ENCODE assay signal across 9 mouse cellular contexts in the genomic region with DNA sequence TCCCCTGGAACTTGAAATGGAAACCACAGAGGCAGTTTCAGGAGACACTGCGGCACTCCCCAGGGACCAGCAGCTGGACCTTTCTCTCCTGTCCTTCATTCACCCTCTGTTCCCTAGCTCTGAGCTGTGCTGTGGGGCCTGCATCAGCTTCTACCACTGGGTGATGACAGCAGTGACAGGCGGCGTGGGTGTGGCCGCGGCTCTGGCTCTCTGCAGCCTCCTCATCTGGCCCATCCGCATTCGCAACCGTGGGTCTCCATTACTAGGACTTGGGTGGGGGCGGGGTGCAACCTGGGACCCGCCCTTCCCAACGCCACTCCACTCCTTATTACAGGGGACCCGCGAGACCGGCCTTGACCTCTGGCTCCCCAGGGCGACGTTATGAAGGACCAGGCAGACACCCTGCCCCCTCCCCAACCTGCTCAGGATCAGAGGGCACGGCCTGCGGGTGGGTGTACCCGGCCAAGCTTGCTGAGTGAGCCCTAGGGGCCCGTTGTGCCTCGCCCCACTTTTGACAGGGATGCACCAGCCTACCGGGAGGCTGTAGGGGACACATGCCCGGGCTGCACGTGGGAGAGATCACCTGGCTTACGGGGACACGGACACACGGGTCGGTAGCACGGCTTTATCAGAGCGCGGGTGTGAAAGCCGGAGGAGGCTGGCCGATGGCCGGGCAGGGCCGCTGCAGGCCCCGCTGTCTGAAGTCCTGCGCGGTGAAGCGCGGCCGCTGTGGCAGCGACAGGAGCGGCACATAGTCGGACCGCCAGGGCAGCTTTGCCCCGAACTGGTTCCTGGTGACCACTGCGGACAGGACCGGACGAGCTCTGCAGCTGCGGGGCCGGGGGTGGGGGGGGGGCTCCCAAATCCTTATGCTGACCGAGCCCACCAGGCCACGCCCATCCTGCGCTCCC. TPM values are rescaled to one million over a fixed set of nuclear protein-coding genes. Genes with fewer than 3 reads are reported as not detected.
DNase-seq lines count a peak whose midpoint lies in the region; ATAC-seq and TF ChIP-seq lines count a peak whose summit lies in the region.
"Had no signal": no experiment of that assay in that cellular context is flagged by ENCODE, and none has a peak within 500 bp of the region (broad histone marks: within the 10 kb centered on the region; RNA-seq: fewer than 3 reads in every experiment).

No protein-coding gene starts in this region.

- H3K27ac ChIP-seq in gastrocnemius, adult 2 months, result no peak overlapping the region
- no peak overlapping the region for H3K27ac ChIP-seq in forebrain, embryonic 16.5 days (ENCODE audit: low read length)
- no peak overlapping the region for H3K27ac ChIP-seq in kidney, postnatal 0 days
- H3K27ac ChIP-seq in midbrain, postnatal 0 days (ENCODE audit: low read depth, low read length), result no peak overlapping the region
- H3K27ac ChIP-seq: macrophage had no signal

- peak overlapping the region; percentile 49 for H3K4me2 ChIP-seq in forebrain, embryonic 16.5 days (ENCODE audit: low read length)
- peak overlapping the region; percentile 52 for H3K4me2 ChIP-seq in kidney, postnatal 0 days (ENCODE audit: low read length)
- peak overlapping the region; percentile 16; the same call in 1 of the 2 replicates for H3K4me2 ChIP-seq in midbrain, postnatal 0 days (ENCODE audit: low read depth, low read length, poor library complexity, severe bottlenecking)

- no peak for ATAC-seq in forebrain, embryonic 16.5 days
- ATAC-seq in kidney, postnatal 0 days (replicated peaks; ENCODE audit: low FRiP score, low read depth), result peak; percentile 10; the same call in 1 of the 2 replicates
- no peak for ATAC-seq in midbrain, postnatal 0 days (ENCODE audit: low FRiP score)

- intact Hi-C loops in gastrocnemius, adult 2 months (cut with DNase I), result no loop called here

- H3K9me3 ChIP-seq in forebrain, embryonic 16.5 days (ENCODE audit: control insufficient read depth, low read length), result no peaks in the 10 kb centered on the region
- H3K9me3 ChIP-seq in kidney, postnatal 0 days (replicated peaks; ENCODE audit: low read length), result no peaks in the 10 kb centered on the region
- H3K9me3 ChIP-seq in midbrain, postnatal 0 days (ENCODE audit: low read length), result no peaks in the 10 kb centered on the region

- H3K27me3 ChIP-seq in forebrain, embryonic 16.5 days (replicated peaks; ENCODE audit: control insufficient read depth, insufficient read depth, low read length), result peaks cover 12% of the 10 kb centered on the region
- no peaks in the 10 kb centered on the region for H3K27me3 ChIP-seq in kidney, postnatal 0 days (ENCODE audit: insufficient read depth, low read length)
- H3K27me3 ChIP-seq in midbrain, postnatal 0 days (ENCODE audit: insufficient read depth, low read length), result 0 out of 2 replicates have a peak, but pooled peaks cover 14% of the 10 kb centered on the region

- WGBS in forebrain, embryonic 16.5 days, result 13% methylated on average over 53 of the region's 54 CpGs
- 10% methylated on average over 54 of the region's 54 CpGs for WGBS in kidney, postnatal 0 days
- WGBS in midbrain, postnatal 0 days, result 17% methylated on average over 54 of the region's 54 CpGs

- H3K9ac ChIP-seq in forebrain, embryonic 16.5 days (replicated peaks; ENCODE audit: low read depth, low read length), result peak overlapping the region; percentile 24; the same call in 1 of the 2 replicates
- H3K9ac ChIP-seq in kidney, postnatal 0 days (ENCODE audit: low read depth, low read length), result peak overlapping the region; percentile 29; the same call in 1 of the 2 replicates
- H3K9ac ChIP-seq in midbrain, postnatal 0 days (replicated peaks; ENCODE audit: low read length, poor library complexity, severe bottlenecking), result 0 out of 2 replicates have a peak overlapping the region, but pooled peaks have one; percentile 24

- peaks cover 15% of the 10 kb centered on the region for H3K36me3 ChIP-seq in forebrain, embryonic 16.5 days (ENCODE audit: control insufficient read depth, insufficient read depth)
- H3K36me3 ChIP-seq in kidney, postnatal 0 days (ENCODE audit: insufficient read depth, low read length), result peaks cover 20% of the 10 kb centered on the region
- H3K36me3 ChIP-seq in midbrain, postnatal 0 days (ENCODE audit: insufficient read depth, low read length), result peaks cover 45% of the 10 kb centered on the region

- H3K4me1 ChIP-seq in forebrain, embryonic 16.5 days (replicated peaks; ENCODE audit: control insufficient read depth, insufficient read depth, low read length), result peaks cover 18% of the 10 kb centered on the region
- peaks cover 23% of the 10 kb centered on the region for H3K4me1 ChIP-seq in kidney, postnatal 0 days (replicated peaks; ENCODE audit: insufficient read depth, low read length)
- H3K4me1 ChIP-seq in midbrain, postnatal 0 days (ENCODE audit: insufficient read depth, low read length), result peaks cover 7% of the 10 kb centered on the region; the same call in 1 of the 2 replicates

- peak overlapping the region; percentile 56 for H3K4me3 ChIP-seq in gastrocnemius, adult 2 months
- peak overlapping the region; percentile 24 for H3K4me3 ChIP-seq in forebrain, embryonic 16.5 days (replicated peaks; ENCODE audit: low read length)
- H3K4me3 ChIP-seq in kidney, postnatal 0 days (replicated peaks; ENCODE audit: low read depth, low read length), result peak overlapping the region; percentile 12
- peak overlapping the region; percentile 9 for H3K4me3 ChIP-seq in midbrain, postnatal 0 days (ENCODE audit: low read depth, low read length)

- no peak for DNase-seq in gastrocnemius, adult 2 months
- no peak for DNase-seq in gastrocnemius, adult 8-10 months (ENCODE audit: low spot score in 2 of 2)
- no peak for DNase-seq in kidney, postnatal 0 days (ENCODE audit: low spot score)
- DNase-seq in midbrain, postnatal 0 days (ENCODE audit: low spot score), result no peak
- no peak for DNase-seq in embryo, embryonic 11 days
- no peak for DNase-seq in spleen, adult 12 weeks (ENCODE audit: low spot score)
- no peak for DNase-seq in ovary, postnatal 36 days (ENCODE audit: low spot score)

- no peak for TF ChIP-seq CTCF in gastrocnemius, adult 2 months (IDR thresholded peaks at IDR 0.05)
- TF ChIP-seq CTCF in kidney, postnatal 0 days (IDR thresholded peaks at IDR 0.05; ENCODE audit: low read depth), result no peak
- TF ChIP-seq CTCF in midbrain, postnatal 0 days (IDR thresholded peaks at IDR 0.05), result no peak

RNA-seq across cellular contexts. Expression of a gene that starts 1.9 kb away (rescaled TPM):
- total RNA-seq in gastrocnemius, adult 2 months (2021), result 1 to 10 TPM in 1 of 2 experiments, under 1 TPM in 1; 0.89 to 1.2 TPM
- total RNA-seq in gastrocnemius, adult 8-10 months (2022), result under 1 TPM; 0.22 to 0.68 (median 0.60) TPM
- polyA plus RNA-seq in forebrain, embryonic 16.5 days (2015; fragmentation: Nextera tagmentation; extraction: Ambion mirVana), result 0.72 and 0.86 TPM in 2 replicates
- 0.45 and 0.59 TPM in 2 replicates for polyA plus RNA-seq in kidney, postnatal 0 days (2015; fragmentation: Nextera tagmentation; extraction: Ambion mirVana)
- total RNA-seq in midbrain, postnatal 0 days (2014; rRNA removed), result 1.4 TPM in 1 of 2 replicates, not detected in the other
- 0.47 and 0.54 TPM in 2 replicates for polyA plus RNA-seq in midbrain, postnatal 0 days (2015; fragmentation: Nextera tagmentation; extraction: Ambion mirVana)

RNA-seq across cellular contexts. Expression of a gene that starts 6.4 kb away (rescaled TPM):
- total RNA-seq in gastrocnemius, adult 2 months (2021), result 1 to 10 TPM; 2.2 to 3.3 TPM
- 1 to 10 TPM; 1.7 to 3.1 (median 2.1) TPM for total RNA-seq in gastrocnemius, adult 8-10 months (2022)
- polyA plus RNA-seq in forebrain, embryonic 16.5 days (2015; fragmentation: Nextera tagmentation; extraction: Ambion mirVana), result 11.4 and 11.5 TPM in 2 replicates
- polyA plus RNA-seq in kidney, postnatal 0 days (2015; fragmentation: Nextera tagmentation; extraction: Ambion mirVana), result 11.3 and 11.6 TPM in 2 replicates
- total RNA-seq in midbrain, postnatal 0 days (2014; rRNA removed), result 31.9 and 40.6 TPM in 2 replicates
- polyA plus RNA-seq in midbrain, postnatal 0 days (2015; fragmentation: Nextera tagmentation; extraction: Ambion mirVana), result 13.6 and 15.4 TPM in 2 replicates

RNA-seq across cellular contexts. Expression of a gene that starts 13.4 kb away (rescaled TPM):
- total RNA-seq in gastrocnemius, adult 2 months (2021), result 10 to 100 TPM; 22.9 to 28.2 TPM
- 10 to 100 TPM; 16.9 to 22.8 (median 21.1) TPM for total RNA-seq in gastrocnemius, adult 8-10 months (2022)
- polyA plus RNA-seq in forebrain, embryonic 16.5 days (2015; fragmentation: Nextera tagmentation; extraction: Ambion mirVana), result 33.4 and 34.2 TPM in 2 replicates
- polyA plus RNA-seq in kidney, postnatal 0 days (2015; fragmentation: Nextera tagmentation; extraction: Ambion mirVana), result 92.4 and 99.0 TPM in 2 replicates
- 9.6 and 12.6 TPM in 2 replicates for total RNA-seq in midbrain, postnatal 0 days (2014; rRNA removed)
- polyA plus RNA-seq in midbrain, postnatal 0 days (2015; fragmentation: Nextera tagmentation; extraction: Ambion mirVana), result 23.4 and 24.5 TPM in 2 replicates

RNA-seq across cellular contexts. Expression of a gene that starts 14.6 kb away (rescaled TPM):
- total RNA-seq in gastrocnemius, adult 2 months (2021), result 10 to 100 TPM; 14.0 to 18.8 TPM
- 10 to 100 TPM; 14.8 to 18.5 (median 16.6) TPM for total RNA-seq in gastrocnemius, adult 8-10 months (2022)
- 121 and 133 TPM in 2 replicates for polyA plus RNA-seq in forebrain, embryonic 16.5 days (2015; fragmentation: Nextera tagmentation; extraction: Ambion mirVana)
- 67.5 and 70.6 TPM in 2 replicates for polyA plus RNA-seq in kidney, postnatal 0 days (2015; fragmentation: Nextera tagmentation; extraction: Ambion mirVana)
- 92.6 and 98.3 TPM in 2 replicates for total RNA-seq in midbrain, postnatal 0 days (2014; rRNA removed)
- polyA plus RNA-seq in midbrain, postnatal 0 days (2015; fragmentation: Nextera tagmentation; extraction: Ambion mirVana), result 147 and 149 TPM in 2 replicates

RNA-seq across cellular contexts. Expression of a gene that starts 20.5 kb away (rescaled TPM):
- total RNA-seq in gastrocnemius, adult 2 months (2021), result 10 to 100 TPM; 38.1 to 39.8 TPM
- 10 to 100 TPM; 46.5 to 50.1 (median 47.4) TPM for total RNA-seq in gastrocnemius, adult 8-10 months (2022)
- polyA plus RNA-seq in forebrain, embryonic 16.5 days (2015; fragmentation: Nextera tagmentation; extraction: Ambion mirVana), result 86.0 and 91.0 TPM in 2 replicates
- polyA plus RNA-seq in kidney, postnatal 0 days (2015; fragmentation: Nextera tagmentation; extraction: Ambion mirVana), result 74.3 and 80.6 TPM in 2 replicates
- total RNA-seq in midbrain, postnatal 0 days (2014; rRNA removed), result 120 and 132 TPM in 2 replicates
- 95.8 and 115 TPM in 2 replicates for polyA plus RNA-seq in midbrain, postnatal 0 days (2015; fragmentation: Nextera tagmentation; extraction: Ambion mirVana)
